Mouse (Mus musculus) C2C12 (cell line): Measurements from ENCODE around the gene Txndc2.

Experiments used
- CTCF ChIP-seq: IDR thresholded peaks from one replicate; pipeline ENCODE4 v1.5.1; 2011; ENCODE audit not compliant: control insufficient read depth, insufficient read depth, insufficient read length
- MAX ChIP-seq: IDR thresholded peaks from one replicate; pipeline ENCODE4 v1.6.1; 2011; ENCODE audit warnings: mild to moderate bottlenecking, control low read depth
- MYOG ChIP-seq: IDR thresholded peaks from one replicate; pipeline ENCODE4 v1.6.1; 2011; ENCODE audit not compliant: control insufficient read depth, insufficient read length; ENCODE audit errors: extremely low read depth
- USF1 ChIP-seq: IDR thresholded peaks from one replicate; pipeline ENCODE4 v1.6.1; 2011; ENCODE audit warnings: low read depth, mild to moderate bottlenecking, control low read depth, moderate library complexity

DNA sequence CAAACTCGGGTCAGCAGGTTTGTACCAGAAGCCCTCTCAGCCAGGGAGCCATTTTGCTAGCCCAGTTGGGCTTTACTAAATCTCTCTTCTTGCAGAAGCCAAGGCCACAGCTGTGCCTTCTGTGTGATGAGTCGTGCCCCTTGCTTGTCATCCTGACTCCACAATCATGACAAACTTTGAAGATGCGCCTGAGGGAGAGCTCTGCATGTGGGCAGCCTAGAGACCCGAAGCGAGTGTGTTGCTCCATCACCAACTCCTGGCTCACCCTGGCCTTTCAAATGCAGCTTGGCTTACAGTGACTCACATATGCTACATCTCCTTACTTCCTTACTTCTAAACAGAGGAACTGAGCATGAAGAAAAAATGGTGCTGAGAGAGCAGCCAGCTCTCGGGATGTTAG lies 12.0 kb downstream of the Txndc2 start:
- no peak for TF ChIP-seq USF1
- TF ChIP-seq CTCF: no peak
- TF ChIP-seq MYOG: no peak
- TF ChIP-seq MAX: no peak
